13 mouse cellular contexts compared by ENCODE assay signal in genomic region chr14:103343791-103344190, GRCm38 (mm10). TPM values are rescaled to one million over a fixed set of nuclear protein-coding genes. Genes with fewer than 3 reads are reported as not detected.
DNase-seq lines count a peak whose midpoint lies in the region; ATAC-seq and TF ChIP-seq lines count a peak whose summit lies in the region.
"Had no signal": no experiment of that assay in that cellular context is flagged by ENCODE, and none has a peak within 500 bp of the region (broad histone marks: within the 10 kb centered on the region; RNA-seq: fewer than 3 reads in every experiment).

No protein-coding gene starts in this region.

- TF ChIP-seq EP300 in CH12.LX (IDR thresholded peaks at IDR 0.05; ENCODE audit: low read length) = no peak

- peaks cover 51% of the 10 kb centered on the region for H3K79me2 ChIP-seq in CH12.LX (replicated peaks; ENCODE audit: control insufficient read depth, extremely low read depth, insufficient read depth, poor library complexity, severe bottlenecking)

- in situ Hi-C loops in CH12.LX (cut with MboI; ENCODE audit: low pct_ligation_motif_present, low pct_unique_long_range_greater_than_20kb, low sequenced_read_pairs) = no loop called here

- peaks cover 14 to 49% of the 10 kb centered on the region in 2 experiments for H3K4me1 ChIP-seq in CH12.LX (ENCODE audit: control insufficient read depth in 1 of 2, insufficient read depth in 2 of 2)
- H3K4me1 ChIP-seq in cortical plate, adult 2 months (ENCODE audit: control insufficient read depth, insufficient read depth, low read length) = peaks cover 3% of the 10 kb centered on the region; the same call in 1 of the 2 replicates
- peaks cover 40% of the 10 kb centered on the region for H3K4me1 ChIP-seq in midbrain, embryonic 15.5 days

- intact Hi-C loops in left cerebral cortex, adult 2 months (cut with DNase I) = loop anchor here (10.0 kb wide), 1 partner anchor 301 kb away; no protein-coding TSS in a partner anchor

- dilution Hi-C loops in CH12.LX (cut with MboI; ENCODE audit: extremely low pct_ligation_motif_present, extremely low pct_unique_long_range_greater_than_20kb, low sequenced_read_pairs) = no loop called here

- peak overlapping the region; percentile 92 for H3K4me3 ChIP-seq in left cerebral cortex, adult 2 months
- H3K4me3 ChIP-seq in CH12.LX (replicated peaks in 1 of 3; ENCODE audit: low read depth in 2 of 3, low read length in 2 of 3, poor library complexity in 1 of 3) = peak overlapping the region in 2 of 3 experiments; percentile 21 to 87
- H3K4me3 ChIP-seq in cortical plate, adult 2 months (ENCODE audit: insufficient read depth, low read length) = peak overlapping the region; percentile 82; the same call in 1 of the 2 replicates
- peak overlapping the region; percentile 9 for H3K4me3 ChIP-seq in midbrain, embryonic 15.5 days
- H3K4me3 ChIP-seq: kidney, embryonic 15.5 days; limb, embryonic 10.5 days had no signal

- no peak for TF ChIP-seq RAD21 in CH12.LX (IDR thresholded peaks at IDR 0.05; ENCODE audit: low read depth, low read length)

- no peak for ATAC-seq in midbrain, embryonic 15.5 days (replicated peaks)
- ATAC-seq: inflammation-experienced regulatory T-cells, adult 6 months had no signal

- peaks cover 0 to 7% of the 10 kb centered on the region in 2 experiments for H3K36me3 ChIP-seq in CH12.LX (replicated peaks in 1 of 2; ENCODE audit: control insufficient read depth in 1 of 2, insufficient read depth in 1 of 2, low read length in 1 of 2)
- no peaks in the 10 kb centered on the region for H3K36me3 ChIP-seq in midbrain, embryonic 15.5 days (replicated peaks)
- H3K36me3 ChIP-seq: kidney, embryonic 15.5 days; limb, embryonic 10.5 days had no signal

- no peaks in the 10 kb centered on the region for H3K9me3 ChIP-seq in CH12.LX (replicated peaks; ENCODE audit: low read length)
- H3K9me3 ChIP-seq in midbrain, embryonic 15.5 days = no peaks in the 10 kb centered on the region
- H3K9me3 ChIP-seq: kidney, embryonic 15.5 days; limb, embryonic 10.5 days had no signal

- DNase-seq in left cerebral cortex, adult 2 months (ENCODE audit: extremely low spot score in 1 of 2, low spot score in 2 of 2) = no peak
- no peak for DNase-seq in left cerebral cortex, adult 18-20 months (ENCODE audit: low spot score in 2 of 2)
- DNase-seq in CH12.LX (ENCODE audit: extremely low read depth) = peak; percentile 31
- DNase-seq in lung, adult 18-20 months = no peak
- DNase-seq in left cerebral cortex, adult 9 months (ENCODE audit: low spot score in 2 of 2) = no peak
- DNase-seq: cerebellum, adult 11 months; gastrocnemius, postnatal 10 days; layer of hippocampus, adult 9-11 months had no signal

- TF ChIP-seq CTCF in left cerebral cortex, adult 2 months (IDR thresholded peaks at IDR 0.05) = no peak; the same call in 1 of the 2 replicates
- no peak for TF ChIP-seq CTCF in CH12.LX (conservative IDR thresholded peaks at IDR 0.05 in 1 of 2, IDR thresholded peaks at IDR 0.05 in 1 of 2; ENCODE audit: low read depth in 2 of 2, low read length in 2 of 2)
- no peak for TF ChIP-seq CTCF in cortical plate, adult 2 months (IDR thresholded peaks at IDR 0.05; ENCODE audit: extremely low read depth, insufficient read depth, low read length)

- peak overlapping the region; percentile 78 for H3K4me2 ChIP-seq in CH12.LX (ENCODE audit: insufficient read depth, low read depth, poor library complexity, severe bottlenecking)
- H3K4me2 ChIP-seq in midbrain, embryonic 15.5 days = peak overlapping the region; percentile 44

- peak overlapping the region; percentile 52; the same call in 1 of the 2 replicates for H3K9ac ChIP-seq in CH12.LX (ENCODE audit: insufficient read depth, low read depth)
- H3K9ac ChIP-seq in midbrain, embryonic 15.5 days = no peak overlapping the region
- H3K9ac ChIP-seq: kidney, embryonic 15.5 days had no signal

- H3K27ac ChIP-seq in left cerebral cortex, adult 2 months = no peak overlapping the region
- no peak overlapping the region for H3K27ac ChIP-seq in CH12.LX (ENCODE audit: insufficient read depth, low read depth)
- no peak overlapping the region for H3K27ac ChIP-seq in cortical plate, adult 2 months (ENCODE audit: insufficient read depth, low read length)
- no peak overlapping the region for H3K27ac ChIP-seq in midbrain, embryonic 15.5 days
- H3K27ac ChIP-seq: kidney, embryonic 15.5 days; limb, embryonic 10.5 days had no signal

- TF ChIP-seq POLR2A in CH12.LX (IDR thresholded peaks at IDR 0.05; ENCODE audit: low read depth, low read length) = no peak
- no peak for TF ChIP-seq POLR2A in cortical plate, adult 2 months (IDR thresholded peaks at IDR 0.05; ENCODE audit: extremely low read depth, insufficient read depth, low read length)

- no peaks in the 10 kb centered on the region for H3K27me3 ChIP-seq in CH12.LX (replicated peaks)
- H3K27me3 ChIP-seq in midbrain, embryonic 15.5 days (replicated peaks) = no peaks in the 10 kb centered on the region
- H3K27me3 ChIP-seq: kidney, embryonic 15.5 days had no signal

- 49% methylated on average over 5 of the region's 5 CpGs for WGBS in midbrain, embryonic 15.5 days

TF ChIP-seq in CH12.LX, 34 proteins besides CTCF, POLR2A, EP300 and RAD21:
- no peak for TF ChIP-seq CHD1 (IDR thresholded peaks at IDR 0.05; ENCODE audit: low read depth, low read length)
- no peak for TF ChIP-seq MXI1 (IDR thresholded peaks at IDR 0.05; ENCODE audit: low read depth, low read length)
- TF ChIP-seq TBP (conservative IDR thresholded peaks at IDR 0.05; ENCODE audit: low read depth, low read length) = no peak
- no peak for TF ChIP-seq POLR2AphosphoS2 (IDR thresholded peaks at IDR 0.05; ENCODE audit: low read depth, low read length)
- TF ChIP-seq MAZ (IDR thresholded peaks at IDR 0.05; ENCODE audit: low read depth, low read length) = no peak
- TF ChIP-seq NRF1 (IDR thresholded peaks at IDR 0.05; ENCODE audit: low read depth, low read length) = no peak
- TF ChIP-seq ZMIZ1 (IDR thresholded peaks at IDR 0.05; ENCODE audit: low read depth, low read length) = no peak
- TF ChIP-seq ZC3H11A (IDR thresholded peaks at IDR 0.05; ENCODE audit: low read depth, low read length) = no peak
- TF ChIP-seq USF1 (IDR thresholded peaks at IDR 0.05; ENCODE audit: low read depth, low read length) = no peak
- TF ChIP-seq TCF12 (IDR thresholded peaks at IDR 0.05; ENCODE audit: low read depth, low read length) = no peak
- TF ChIP-seq JUN (IDR thresholded peaks at IDR 0.05; ENCODE audit: insufficient read depth, low read depth, low read length) = no peak
- TF ChIP-seq UBTF (IDR thresholded peaks at IDR 0.05; ENCODE audit: low read depth, low read length) = no peak
- no peak for TF ChIP-seq PAX5 (IDR thresholded peaks at IDR 0.05; ENCODE audit: low read length)
- no peak for TF ChIP-seq RCOR1 (conservative IDR thresholded peaks at IDR 0.05; ENCODE audit: low read depth, low read length)
- TF ChIP-seq ZNF384 (IDR thresholded peaks at IDR 0.05; ENCODE audit: low read depth, low read length) = no peak

RNA-seq across cellular contexts. Expression of gene Mycbp2, which starts 2.8 kb away (rescaled TPM):
- total RNA-seq in left cerebral cortex, adult 2 months (2021) = 100 to 1,000 TPM; 163 to 178 TPM
- 100 to 1,000 TPM; 158 to 160 TPM for total RNA-seq in left cerebral cortex, adult 18-20 months (2021)
- total RNA-seq in CH12.LX (2012; rRNA removed) (26.8 and 29.5 TPM in 2 replicates), CH12.LX (2014; rRNA removed) (25.8 and 25.9 TPM in 2 replicates)
- polyA plus RNA-seq in CH12.LX (2012; ENCODE audit: insufficient read length, low read depth) = 53.2 and 60.1 TPM in 2 replicates
- 129 and 135 TPM in 2 replicates for polyA plus RNA-seq in cortical plate, adult 2 months (2012; rRNA removed)
- polyA plus RNA-seq in midbrain, embryonic 15.5 days (2015; fragmentation: Nextera tagmentation; extraction: Ambion mirVana) = 60.6 and 65.8 TPM in 2 replicates

Comparison
In these comparisons a context has a peak if more than half of its experiments do, and no peak if none do; other contexts are left out.
1. H3K4me3 ChIP-seq: peak in every context shown above with its lines; median percentile 92 in left cerebral cortex, adult 2 months; 82 in cortical plate, adult 2 months; 54 in CH12.LX; 9 in midbrain, embryonic 15.5 days.
2. RNA of gene Mycbp2, which starts 2.8 kb away (total RNA-seq): 163 to 178 TPM in left cerebral cortex, adult 2 months and 158 to 160 TPM in left cerebral cortex, adult 18-20 months; 25.8 to 29.5 TPM in CH12.LX; every median in the first group is over 4 times any median in the second.